Mouse (Mus musculus): ENCODE results near the gene Prss45. TPM values are rescaled to one million over a fixed set of nuclear protein-coding genes. Genes with fewer than 3 reads are reported as not detected.

Prss45 gene
- polyA plus RNA-seq, 1 experiment from 2014 or later = not detected

DNA sequence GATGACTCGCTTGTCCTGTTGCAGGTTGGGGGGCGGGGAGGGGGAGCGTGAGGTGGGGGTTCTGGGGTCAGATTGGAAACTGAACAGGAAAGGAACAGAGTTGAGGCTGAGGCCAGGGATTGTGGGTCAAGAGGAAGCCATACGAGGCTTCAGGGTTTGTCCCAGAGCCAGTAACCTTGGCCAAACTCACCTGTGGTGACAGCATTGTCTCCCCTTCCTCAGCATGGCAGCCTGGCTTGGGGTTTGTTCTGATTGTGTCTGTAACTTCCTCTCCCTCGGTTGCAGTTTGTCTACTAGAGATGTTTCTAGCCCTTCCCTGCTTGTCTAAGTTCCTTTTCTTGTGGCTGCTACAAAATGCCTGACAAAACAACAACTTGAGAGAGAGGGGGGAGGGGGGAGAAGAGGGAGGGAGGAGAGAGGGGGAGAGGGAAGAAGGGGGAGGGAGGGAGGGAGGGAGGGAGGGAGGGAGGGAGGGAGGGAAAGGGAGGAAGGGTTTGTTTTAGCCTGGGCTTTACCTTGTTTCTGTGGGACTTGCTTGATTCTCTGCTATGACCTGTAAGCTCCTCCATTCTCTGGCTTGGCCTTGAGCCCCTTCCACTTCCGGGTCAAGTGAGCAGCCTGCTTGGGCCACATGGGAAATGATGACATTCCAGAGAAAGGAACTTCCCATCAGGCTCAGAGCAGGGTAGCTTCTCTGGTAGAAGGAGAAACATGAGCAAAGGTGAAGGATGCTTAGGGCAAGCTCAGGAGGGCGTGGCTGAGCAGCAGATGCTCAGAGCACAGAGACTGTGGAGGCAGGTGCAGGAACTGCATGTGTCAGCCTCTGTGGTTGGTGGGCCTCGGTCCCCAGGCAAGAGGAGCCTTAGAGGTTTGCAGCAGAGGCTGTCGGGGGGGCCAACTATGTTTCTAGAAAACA, 53.3 kb downstream of the Prss45 start:
- H3K4me2 ChIP-seq (replicated peaks) = no peak overlapping the region
- no peaks in the 10 kb centered on the region for H3K4me1 ChIP-seq
- H3K9me3 ChIP-seq (replicated peaks) = no peaks in the 10 kb centered on the region; the same call in 1 of the 2 replicates
- no peak overlapping the region for H3K27ac ChIP-seq
- H3K27me3 ChIP-seq = peaks cover 10% of the 10 kb centered on the region
- no peak overlapping the region for H3K9ac ChIP-seq
- H3K4me3 ChIP-seq = no peak overlapping the region
- H3K36me3 ChIP-seq = no peaks in the 10 kb centered on the region
- WGBS = 67% methylated on average over 9 of the region's 9 CpGs
- no peak for ATAC-seq (ENCODE audit: low FRiP score)

DNA sequence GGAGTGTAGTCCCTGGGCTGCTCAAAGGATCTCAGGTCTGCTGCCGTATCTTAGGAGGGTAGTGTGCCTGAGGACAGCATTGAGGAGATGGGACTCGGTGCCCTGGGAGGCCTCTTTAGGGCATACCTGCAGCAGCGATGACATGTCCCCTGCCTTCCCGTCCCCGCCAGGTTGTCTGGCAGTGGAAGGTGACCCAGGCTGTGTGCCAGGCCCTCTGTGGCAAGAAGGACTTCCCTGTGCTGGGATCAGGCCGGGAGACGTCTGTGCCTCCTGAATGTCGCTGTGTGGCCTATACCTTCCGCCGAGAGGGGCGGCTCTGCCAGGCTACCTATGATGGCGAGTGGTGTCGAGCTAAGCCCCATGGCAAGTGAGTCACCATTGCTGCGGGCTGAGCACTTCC, 54.5 kb downstream of the Prss45 start:
- Histone ChIP-seq H3K27me3 (peaks cover 10% of the 10 kb centered on the region), H3K4me1 (no peaks in the 10 kb centered on the region), H3K9me3 (replicated peaks) (no peaks in the 10 kb centered on the region; the same call in 1 of the 2 replicates), H3K4me3 (no peak overlapping the region), H3K36me3 (no peaks in the 10 kb centered on the region), H3K27ac (no peak overlapping the region), H3K4me2 (replicated peaks) (no peak overlapping the region), H3K9ac (no peak overlapping the region)
- 92% methylated on average over 14 of the region's 14 CpGs for WGBS
- no peak for ATAC-seq (ENCODE audit: low FRiP score)

DNA sequence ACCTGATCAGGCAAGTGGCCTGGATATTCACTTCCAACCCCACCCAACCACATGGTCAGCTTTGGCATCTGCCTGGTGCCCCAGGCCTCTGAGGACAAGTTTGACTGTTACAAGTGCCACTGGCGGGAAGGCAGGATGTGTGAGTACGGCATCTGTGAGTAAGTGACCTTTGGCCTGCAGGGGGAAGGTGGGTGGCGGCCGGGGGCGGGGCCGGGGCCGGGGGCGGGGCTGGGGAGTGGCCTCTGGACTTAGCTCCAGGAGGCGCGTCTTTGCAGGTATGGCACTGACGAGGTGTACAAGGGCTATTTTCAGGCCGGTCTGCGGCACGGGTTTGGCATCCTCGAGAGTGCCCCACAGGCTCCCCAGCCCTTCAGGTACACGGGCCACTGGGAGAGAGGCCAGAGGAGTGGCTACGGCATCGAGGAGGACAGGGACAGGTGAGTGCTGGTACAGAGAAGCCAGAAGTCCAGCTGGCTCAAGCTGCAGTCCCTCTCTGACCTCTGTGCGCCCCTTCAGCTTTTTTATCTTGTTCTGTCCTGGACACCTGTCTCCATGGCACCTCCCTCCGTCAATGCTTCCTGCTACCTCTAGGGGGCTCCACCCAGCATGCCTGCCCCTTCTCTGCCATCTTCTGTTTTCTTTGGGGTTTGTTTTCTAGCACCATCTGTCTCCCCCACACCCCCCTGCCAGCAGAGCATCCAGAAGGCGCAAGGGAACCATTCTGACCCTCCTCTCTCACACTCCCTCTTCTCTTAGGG, 55.8 kb downstream of the Prss45 start:
- Histone ChIP-seq H3K4me1 (no peaks in the 10 kb centered on the region), H3K27me3 (peaks cover 19% of the 10 kb centered on the region), H3K36me3 (no peaks in the 10 kb centered on the region), H3K4me3 (no peak overlapping the region), H3K27ac (no peak overlapping the region), H3K9me3 (replicated peaks) (no peaks in the 10 kb centered on the region; the same call in 1 of the 2 replicates), H3K9ac (no peak overlapping the region), H3K4me2 (replicated peaks) (no peak overlapping the region)
- ATAC-seq (ENCODE audit: low FRiP score) = no peak
- WGBS = 16% methylated on average over 21 of the region's 21 CpGs

Other genes starting within 250 kb of the Prss45 start
- gene Nradd, start 210.1 kb upstream of the Prss45 start, polyA plus RNA-seq (2016; fragmentation: Nextera tagmentation; extraction: Ambion mirVana) = 39.0 and 45.2 TPM in 2 replicates
- 1.8 and 2.1 TPM in 2 replicates for gene Nbeal2, start 180.4 kb upstream of the Prss45 start, polyA plus RNA-seq (2016; fragmentation: Nextera tagmentation; extraction: Ambion mirVana)
- gene Ccdc12, start 178.1 kb upstream of the Prss45 start, polyA plus RNA-seq (2016; fragmentation: Nextera tagmentation; extraction: Ambion mirVana) = 113 and 114 TPM in 2 replicates
- gene Myl3, start 92.7 kb upstream of the Prss45 start, polyA plus RNA-seq (2016; fragmentation: Nextera tagmentation; extraction: Ambion mirVana) = 2.0 TPM in 2 replicates
- 44.3 and 52.4 TPM in 2 replicates for gene Pth1r, start 87.4 kb upstream of the Prss45 start, polyA plus RNA-seq (2016; fragmentation: Nextera tagmentation; extraction: Ambion mirVana)
- not detected in 2 replicates for gene Prss42, start 36.4 kb upstream of the Prss45 start, polyA plus RNA-seq (2016; fragmentation: Nextera tagmentation; extraction: Ambion mirVana)
- not detected in 2 replicates for gene Prss44, start 20.6 kb upstream of the Prss45 start, polyA plus RNA-seq (2016; fragmentation: Nextera tagmentation; extraction: Ambion mirVana)
- gene Prss43, start 7.9 kb upstream of the Prss45 start, polyA plus RNA-seq (2016; fragmentation: Nextera tagmentation; extraction: Ambion mirVana) = not detected in 2 replicates
- not detected in 2 replicates for gene Prss46, start 9.9 kb downstream of the Prss45 start, polyA plus RNA-seq (2016; fragmentation: Nextera tagmentation; extraction: Ambion mirVana)
- 0.26 TPM in 1 of 2 replicates, not detected in the other for gene Prss50, start 23.4 kb downstream of the Prss45 start, polyA plus RNA-seq (2016; fragmentation: Nextera tagmentation; extraction: Ambion mirVana)
- 1.5 and 1.9 TPM in 2 replicates for gene Als2cl, start 45.3 kb downstream of the Prss45 start, polyA plus RNA-seq (2016; fragmentation: Nextera tagmentation; extraction: Ambion mirVana)
- 1.1 and 1.2 TPM in 2 replicates for gene Tmie, start 45.5 kb downstream of the Prss45 start, polyA plus RNA-seq (2016; fragmentation: Nextera tagmentation; extraction: Ambion mirVana)
- not detected in 2 replicates for gene Fam240a, start 82.3 kb downstream of the Prss45 start, polyA plus RNA-seq (2016; fragmentation: Nextera tagmentation; extraction: Ambion mirVana)
- gene Tdgf1, start 111.6 kb downstream of the Prss45 start, polyA plus RNA-seq (2016; fragmentation: Nextera tagmentation; extraction: Ambion mirVana) = not detected in 2 replicates
- 0.09 and 0.12 TPM in 2 replicates for gene Lrrc2, start 117.0 kb downstream of the Prss45 start, polyA plus RNA-seq (2016; fragmentation: Nextera tagmentation; extraction: Ambion mirVana)
- not detected in 2 replicates for gene Rtp3, start 156.0 kb downstream of the Prss45 start, polyA plus RNA-seq (2016; fragmentation: Nextera tagmentation; extraction: Ambion mirVana)
- gene Ltf, start 184.7 kb downstream of the Prss45 start, polyA plus RNA-seq (2016; fragmentation: Nextera tagmentation; extraction: Ambion mirVana) = 1.8 and 2.4 TPM in 2 replicates
- 0.97 and 1.4 TPM in 2 replicates for gene Ccrl2, start 222.9 kb downstream of the Prss45 start, polyA plus RNA-seq (2016; fragmentation: Nextera tagmentation; extraction: Ambion mirVana)

Measured in hindbrain, embryonic 12.5 days (tissue).